Mouse (Mus musculus) liver, embryonic 16.5 days (tissue): ENCODE results near the gene Dtnb. TPM values are rescaled to one million over a fixed set of nuclear protein-coding genes. Genes with fewer than 3 reads are reported as not detected.

Source experiments
- ATAC-seq: fragments of 200-750 bp; cut with Nextera tagmentation; 2 replicates; pipeline ENCODE4 v1.8.0; 2017; ENCODE audit warnings: low read depth, mild to moderate bottlenecking, moderate number of reproducible peaks, moderate library complexity
- H3K27ac ChIP-seq: fragments of 300-500 bp; sonication (generic); 2 replicates; pipeline ENCODE4 v1.5.1; 2014; ENCODE audit warnings: mild to moderate bottlenecking, low read length
- H3K27me3 ChIP-seq: fragments of 300-500 bp; sonication (generic); 2 replicates; pipeline ENCODE4 v1.6.1; 2014; ENCODE audit warnings: low read depth, low read length, mixed read lengths; ENCODE audit not compliant: control insufficient read depth, insufficient read depth
- H3K36me3 ChIP-seq: fragments of 300-500 bp; sonication (generic); 2 replicates; pipeline ENCODE4 v1.6.1; 2014; ENCODE audit warnings: mild to moderate bottlenecking; ENCODE audit not compliant: control insufficient read depth, insufficient read depth
- H3K4me1 ChIP-seq: fragments of 300-500 bp; sonication (generic); 2 replicates; pipeline ENCODE4 v1.6.1; 2014; ENCODE audit warnings: low read depth, low read length, mixed read lengths; ENCODE audit not compliant: control insufficient read depth
- H3K4me2 ChIP-seq: fragments of 300-500 bp; sonication (generic); 2 replicates; pipeline ENCODE4 v1.6.1; 2014; ENCODE audit warnings: low read depth, low read length, mixed read lengths
- H3K4me3 ChIP-seq: fragments of 300-500 bp; sonication (generic); 2 replicates; pipeline ENCODE4 v1.5.1; 2014; ENCODE audit warnings: low read depth, mild to moderate bottlenecking, low read length
- H3K9ac ChIP-seq: fragments of 300-500 bp; sonication (generic); 2 replicates; pipeline ENCODE4 v1.6.1; 2014; ENCODE audit warnings: low read depth, low read length
- H3K9me3 ChIP-seq: fragments of 300-500 bp; sonication (generic); replicated peaks from 2 replicates; pipeline ENCODE4 v1.6.1; 2016; ENCODE audit warnings: low read length; ENCODE audit not compliant: control insufficient read depth
- WGBS: fragments of 180-500 bp; shearing (Covaris S2); extraction: QIAGEN DNeasy Blood & Tissue Kit; methylation state at CpG from one replicate; pipeline ENCODE4 v1.1.7; 2014; ENCODE audit not compliant: insufficient replicate concordance; 5-methylcytosine and 5-hydroxymethylcytosine counted together
- polyA plus RNA-seq: library from polyadenylated mRNA; unstranded; fragments of >200 nt; fragmentation: Nextera tagmentation; extraction: Ambion mirVana; gene quantifications from 2 replicates; pipeline ENCODE4 v1.2.1, GENCODE M21; 2015

Gene Dtnb
- polyA plus RNA-seq, 1 experiment from 2014 or later: 19.7 TPM

- Histone ChIP-seq H3K9me3 (no peaks in the 10 kb centered on the region), H3K4me2 (no peak overlapping the region), H3K36me3 (no peaks in the 10 kb centered on the region), H3K4me1 (no peaks in the 10 kb centered on the region), H3K9ac (no peak overlapping the region), H3K27me3 (no peaks in the 10 kb centered on the region), H3K4me3 (no peak overlapping the region), H3K27ac (no peak overlapping the region)
- ATAC-seq: no peak
- 54% methylated on average over 6 of the region's 6 CpGs for WGBS
These were observed 25.4 kb upstream of the Dtnb start for GRCm38 (mm10) chr12:3546781-3547180.

GRCm38 (mm10) chr12:3547506-3547905 lies 24.7 kb upstream of the Dtnb start:
- no peak for ATAC-seq
- WGBS: 25% methylated on average over 4 of the region's 4 CpGs

DNA sequence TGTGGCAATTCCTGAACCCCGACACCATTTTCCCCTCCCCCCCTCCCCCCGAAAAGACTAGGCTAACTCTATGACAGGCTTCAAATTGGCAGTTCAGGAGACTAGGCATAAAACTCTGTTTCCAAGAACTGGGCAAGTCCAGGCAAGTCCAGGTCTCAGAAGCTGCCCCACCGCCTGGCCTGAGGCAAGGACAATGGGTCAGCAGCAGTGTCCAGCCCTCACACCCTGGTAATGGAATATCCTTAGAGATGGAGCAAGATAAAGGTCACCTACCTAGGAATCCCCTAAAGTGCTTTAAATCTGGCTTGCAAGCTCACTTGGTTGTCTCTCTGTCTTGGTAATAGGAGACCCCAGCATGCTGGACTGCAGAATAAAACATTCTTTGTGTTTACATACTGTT lies 24.3 kb upstream of the Dtnb start:
- no peak overlapping the region for H3K9ac ChIP-seq
- 56% methylated on average over 3 of the region's 3 CpGs for WGBS
- no peak overlapping the region for H3K4me3 ChIP-seq
- H3K36me3 ChIP-seq: no peaks in the 10 kb centered on the region
- H3K9me3 ChIP-seq: no peaks in the 10 kb centered on the region
- H3K4me2 ChIP-seq: no peak overlapping the region
- no peak overlapping the region for H3K27ac ChIP-seq
- no peak for ATAC-seq
- no peaks in the 10 kb centered on the region for H3K27me3 ChIP-seq
- H3K4me1 ChIP-seq: no peaks in the 10 kb centered on the region

More at GRCm38 (mm10) chr12:3547506-3547905, 24.7 kb upstream of the Dtnb start:
- Histone ChIP-seq H3K27me3 (no peaks in the 10 kb centered on the region), H3K4me2 (no peak overlapping the region), H3K9me3 (no peaks in the 10 kb centered on the region), H3K36me3 (no peaks in the 10 kb centered on the region), H3K27ac (no peak overlapping the region), H3K4me3 (no peak overlapping the region), H3K9ac (no peak overlapping the region), H3K4me1 (no peaks in the 10 kb centered on the region)

DNA sequence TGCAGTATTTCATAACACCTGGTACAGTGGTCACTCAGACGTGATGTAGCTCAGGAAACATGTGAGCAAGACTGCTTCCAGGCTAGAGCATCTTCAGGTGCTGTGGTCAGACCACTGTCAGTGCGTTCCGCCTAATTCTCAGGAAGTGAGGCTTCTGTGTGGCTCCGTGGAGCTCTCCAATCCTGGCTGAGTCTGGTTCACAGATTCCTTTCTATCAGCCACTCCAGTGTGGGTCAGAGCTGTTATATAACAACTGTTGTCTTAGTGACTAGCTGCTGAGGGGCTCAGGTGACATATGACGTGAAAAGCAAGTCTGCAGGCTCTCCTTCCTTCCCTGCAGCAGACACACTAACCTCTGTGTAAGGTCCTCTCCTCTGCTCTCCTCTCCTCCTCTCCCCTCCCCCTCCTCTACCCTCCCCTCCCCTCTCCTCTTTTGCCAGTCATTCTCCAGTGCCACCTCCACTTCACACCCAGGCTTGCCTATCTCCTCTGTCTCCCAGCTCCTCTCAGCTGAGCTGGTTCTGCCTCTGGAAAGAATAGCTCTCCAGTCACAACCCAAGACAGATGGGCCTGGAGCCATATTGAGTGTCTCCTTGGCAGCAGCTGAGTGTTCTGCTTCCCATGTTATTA lies 23.5 kb upstream of the Dtnb start:
- Histone ChIP-seq H3K4me2 (no peak overlapping the region), H3K9ac (no peak overlapping the region)
- WGBS: 24% methylated on average over 5 of the region's 5 CpGs

DNA sequence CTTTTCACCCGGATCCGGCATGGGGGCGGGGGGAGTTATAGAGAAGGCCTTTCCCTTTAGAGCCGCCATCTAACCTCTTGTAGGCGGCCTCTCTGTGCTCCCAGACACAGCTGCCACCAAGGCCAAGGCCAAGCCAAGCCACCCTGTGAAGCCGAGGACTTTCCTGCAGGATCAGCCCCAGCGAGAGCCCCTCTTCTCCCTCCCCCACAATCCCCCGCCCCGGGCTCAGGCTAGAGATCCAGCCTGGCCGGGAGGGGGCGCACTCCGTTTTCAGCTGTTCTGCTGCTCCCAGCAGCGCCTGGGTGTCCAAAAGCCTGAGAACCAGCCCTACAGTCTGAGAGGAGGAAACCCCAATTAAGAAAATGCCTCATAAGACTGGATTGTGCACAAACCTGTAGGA lies 21.9 kb upstream of the Dtnb start:
- Histone ChIP-seq H3K4me1 (no peaks in the 10 kb centered on the region), H3K4me2 (no peak overlapping the region), H3K9me3 (no peaks in the 10 kb centered on the region), H3K36me3 (no peaks in the 10 kb centered on the region), H3K9ac (no peak overlapping the region), H3K4me3 (no peak overlapping the region), H3K27ac (no peak overlapping the region), H3K27me3 (no peaks in the 10 kb centered on the region)
- no peak for ATAC-seq
- WGBS: 30% methylated on average over 13 of the region's 13 CpGs

More for the DNA sequence above, 23.5 kb upstream of the Dtnb start:
- no peak for ATAC-seq
- Histone ChIP-seq H3K4me1 (no peaks in the 10 kb centered on the region), H3K36me3 (no peaks in the 10 kb centered on the region), H3K4me3 (no peak overlapping the region), H3K27me3 (no peaks in the 10 kb centered on the region), H3K27ac (no peak overlapping the region), H3K9me3 (no peaks in the 10 kb centered on the region)

DNA sequence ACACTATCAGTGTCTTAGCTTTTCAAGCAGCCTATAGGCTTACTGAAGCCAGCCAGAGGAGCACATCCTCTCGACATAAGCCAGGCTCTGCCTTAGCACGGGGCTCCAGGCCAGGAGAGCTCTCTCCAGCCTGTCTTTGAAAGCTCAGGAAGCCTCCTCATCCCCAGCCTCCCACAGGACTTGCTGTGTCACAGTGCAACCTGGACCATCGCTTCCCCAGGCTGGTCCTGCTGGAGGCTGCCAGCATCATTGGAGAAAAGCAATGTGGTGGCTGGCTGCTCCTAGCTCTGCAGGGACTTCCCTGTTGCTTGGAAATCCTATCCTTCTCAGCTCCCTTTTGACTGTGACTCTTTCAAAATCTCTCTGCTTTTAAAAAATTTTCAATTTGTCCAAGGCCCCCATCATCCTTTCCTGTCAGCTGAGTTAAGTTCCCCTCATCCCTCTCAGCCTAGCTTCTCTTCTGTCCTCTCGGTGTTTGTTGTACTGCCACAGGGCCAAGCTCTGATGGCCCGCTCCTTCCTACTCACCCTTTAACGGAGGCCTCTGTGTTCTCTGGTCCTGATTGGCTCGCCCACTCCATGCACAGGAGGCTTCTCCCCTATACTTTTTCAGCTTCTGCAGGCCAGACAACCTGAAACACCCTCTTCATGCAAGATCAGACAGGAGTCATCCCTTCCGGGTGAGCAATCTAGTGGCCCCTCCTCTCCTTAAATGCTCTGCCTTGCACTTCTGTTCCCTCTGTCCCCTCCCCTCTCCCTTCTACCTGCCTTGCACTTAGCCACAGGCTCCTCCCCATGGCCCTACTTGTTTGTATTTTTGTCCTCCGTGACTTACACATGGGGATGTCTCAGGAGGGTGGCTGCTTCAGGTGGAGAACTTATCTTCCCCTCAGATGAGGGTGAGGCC lies 14.5 kb upstream of the Dtnb start:
- Histone ChIP-seq H3K4me2 (no peak overlapping the region), H3K9ac (no peak overlapping the region), H3K4me3 (no peak overlapping the region), H3K27me3 (no peaks in the 10 kb centered on the region), H3K4me1 (no peaks in the 10 kb centered on the region; the same call in 1 of the 2 replicates), H3K9me3 (no peaks in the 10 kb centered on the region), H3K36me3 (no peaks in the 10 kb centered on the region), H3K27ac (no peak overlapping the region)
- WGBS: 52% methylated on average over 9 of the region's 9 CpGs
- ATAC-seq: no peak

GRCm38 (mm10) chr12:3560596-3560995 lies 11.6 kb upstream of the Dtnb start:
- ATAC-seq: no peak
- no peak overlapping the region for H3K4me2 ChIP-seq
- H3K4me3 ChIP-seq: no peak overlapping the region
- H3K4me1 ChIP-seq: no peaks in the 10 kb centered on the region; the same call in 1 of the 2 replicates
- H3K36me3 ChIP-seq: no peaks in the 10 kb centered on the region
- H3K27me3 ChIP-seq: no peaks in the 10 kb centered on the region
- H3K9me3 ChIP-seq: no peaks in the 10 kb centered on the region
- H3K9ac ChIP-seq: no peak overlapping the region
- H3K27ac ChIP-seq: no peak overlapping the region
- 16% methylated on average over 1 of the region's 1 CpGs for WGBS

DNA sequence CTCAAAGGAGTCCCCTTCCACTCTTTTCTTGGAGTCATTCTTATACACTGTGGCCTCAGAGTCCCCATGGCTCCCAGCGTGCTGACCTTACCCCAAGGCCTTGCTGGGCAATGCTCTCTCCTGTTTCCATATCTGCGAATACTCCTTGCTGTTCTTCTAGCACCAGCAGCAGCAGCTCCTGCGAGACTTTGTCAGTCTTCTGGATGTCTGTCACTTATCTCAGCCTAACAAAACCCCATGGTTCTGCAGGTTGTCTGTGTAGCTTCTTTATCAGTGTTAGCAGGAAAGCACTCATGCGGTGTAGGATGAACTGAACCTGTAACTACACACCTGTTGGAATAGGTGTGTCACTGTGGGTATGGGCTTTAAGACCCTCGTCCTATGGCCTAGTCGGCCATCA lies 11.1 kb upstream of the Dtnb start:
- Histone ChIP-seq H3K4me1 (no peaks in the 10 kb centered on the region; the same call in 1 of the 2 replicates), H3K4me3 (no peak overlapping the region), H3K9me3 (no peaks in the 10 kb centered on the region), H3K9ac (no peak overlapping the region), H3K4me2 (no peak overlapping the region), H3K27me3 (no peaks in the 10 kb centered on the region), H3K27ac (no peak overlapping the region), H3K36me3 (no peaks in the 10 kb centered on the region)
- 34% methylated on average over 6 of the region's 6 CpGs for WGBS
- ATAC-seq: peak; percentile 50; the same call in 1 of the 2 replicates

- no peaks in the 10 kb centered on the region for H3K27me3 ChIP-seq
- no peak overlapping the region for H3K9ac ChIP-seq
- no peaks in the 10 kb centered on the region; the same call in 1 of the 2 replicates for H3K4me1 ChIP-seq
- no peaks in the 10 kb centered on the region for H3K9me3 ChIP-seq
- WGBS: 76% methylated on average over 10 of the region's 10 CpGs
- ATAC-seq: no peak
- no peaks in the 10 kb centered on the region for H3K36me3 ChIP-seq
- no peak overlapping the region for H3K4me3 ChIP-seq
- H3K4me2 ChIP-seq: no peak overlapping the region
- H3K27ac ChIP-seq: no peak overlapping the region
These were observed 9.4 kb upstream of the Dtnb start for GRCm38 (mm10) chr12:3562806-3563205.
